Comparison of ENCODE assay signal across 8 mouse cellular contexts in genomic region chr10:60696975-60697374, GRCm38 (mm10). TPM values are rescaled to one million over a fixed set of nuclear protein-coding genes. Genes with fewer than 3 reads are reported as not detected.
DNase-seq lines count a peak whose midpoint lies in the region; ATAC-seq and TF ChIP-seq lines count a peak whose summit lies in the region.

No protein-coding gene starts in this region.

- intact Hi-C loops in heart, postnatal 25 days (cut with DNase I), result loop anchor here (2.0 kb wide), 1 partner anchor 288 kb away; no protein-coding TSS in a partner anchor

- ATAC-seq in erythroblast, adult 5-6 weeks (replicated peaks; ENCODE audit: low FRiP score, poor library complexity, severe bottlenecking), result peak; percentile 64
- ATAC-seq in midbrain, embryonic 12.5 days (ENCODE audit: low FRiP score, low read depth), result 0 out of 2 replicates have a peak, but pooled peaks have one; percentile 54

- DNase-seq in heart, adult 8-10 months (ENCODE audit: low spot score), result peak; percentile 55
- DNase-seq in heart, postnatal 25 days (ENCODE audit: low spot score), result no peak
- DNase-seq in heart, postnatal 4 days, result peak; percentile 78
- DNase-seq in layer of hippocampus, postnatal 36 days, result peak; percentile 66 to 73
- DNase-seq in spleen, postnatal 36 days (ENCODE audit: low spot score in 2 of 2), result peak; percentile 66 to 70

- no peak overlapping the region for H3K9ac ChIP-seq in midbrain, embryonic 12.5 days (replicated peaks)

- H3K9me3 ChIP-seq in midbrain, embryonic 12.5 days, result no peaks in the 10 kb centered on the region

- H3K27ac ChIP-seq in bone marrow macrophage, adult 2 months (ENCODE audit: insufficient read depth, low read depth, low read length), result no peak overlapping the region
- H3K27ac ChIP-seq in midbrain, embryonic 12.5 days (replicated peaks), result no peak overlapping the region

- WGBS in midbrain, embryonic 12.5 days, result 15% methylated on average over 5 of the region's 5 CpGs

- no peak overlapping the region for H3K4me2 ChIP-seq in midbrain, embryonic 12.5 days (replicated peaks)

- H3K36me3 ChIP-seq in midbrain, embryonic 12.5 days, result no peaks in the 10 kb centered on the region

- peak; percentile 86 for TF ChIP-seq CTCF in bone marrow macrophage, adult 2 months (IDR thresholded peaks at IDR 0.05; ENCODE audit: low read depth, low read length)

- H3K4me3 ChIP-seq in bone marrow macrophage, adult 2 months (ENCODE audit: insufficient read depth, low read length), result no peak overlapping the region
- H3K4me3 ChIP-seq in midbrain, embryonic 12.5 days, result no peak overlapping the region

- no peak for TF ChIP-seq POLR2A in bone marrow macrophage, adult 2 months (IDR thresholded peaks at IDR 0.05; ENCODE audit: borderline replicate concordance, low read depth, low read length)

- no peaks in the 10 kb centered on the region for H3K4me1 ChIP-seq in bone marrow macrophage, adult 2 months (ENCODE audit: control insufficient read depth, insufficient read depth, low read length)
- H3K4me1 ChIP-seq in midbrain, embryonic 12.5 days, result no peaks in the 10 kb centered on the region

- peaks cover 20% of the 10 kb centered on the region for H3K27me3 ChIP-seq in midbrain, embryonic 12.5 days

RNA-seq across cellular contexts. Expression of gene Cdh23, which starts 0.7 kb away (rescaled TPM):
- 1 to 10 TPM; 5.5 to 7.6 (median 5.6) TPM for total RNA-seq in heart, adult 8-10 months (2022)
- total RNA-seq in heart, postnatal 25 days (2021), result 1 to 10 TPM; 5.4 to 5.9 TPM
- polyA plus RNA-seq in bone marrow macrophage, adult 2 months (2012; ENCODE audit: insufficient read depth, insufficient read length, missing spikeins), result not detected in 2 replicates
- not detected in 2 replicates for total RNA-seq in erythroblast, adult 5-6 weeks (2015; ENCODE audit: low replicate concordance)
- 0.26 and 0.84 TPM in 2 replicates for total RNA-seq in erythroblast, adult 5-6 weeks (2017; ENCODE audit: low replicate concordance)
- total RNA-seq in heart, postnatal 4 days (2021), result 1 to 10 TPM; 4.0 to 4.4 TPM
- 1 to 10 TPM; 1.7 to 3.5 TPM for total RNA-seq in layer of hippocampus, postnatal 36 days (2021)
- 1.2 and 2.1 TPM in 2 replicates for polyA plus RNA-seq in midbrain, embryonic 12.5 days (2016; fragmentation: Nextera tagmentation; extraction: Ambion mirVana)

RNA-seq across cellular contexts. Expression of gene Slc29a3, which starts 55.6 kb away (rescaled TPM):
- 1 to 10 TPM; 3.5 to 4.9 (median 3.8) TPM for total RNA-seq in heart, adult 8-10 months (2022)
- 1 to 10 TPM; 4.8 to 6.3 TPM for total RNA-seq in heart, postnatal 25 days (2021)
- 42.7 and 50.8 TPM in 2 replicates for polyA plus RNA-seq in bone marrow macrophage, adult 2 months (2012; ENCODE audit: insufficient read depth, insufficient read length, missing spikeins)
- 7.3 TPM in 2 replicates for total RNA-seq in erythroblast, adult 5-6 weeks (2015; ENCODE audit: low replicate concordance)
- total RNA-seq in erythroblast, adult 5-6 weeks (2017; ENCODE audit: low replicate concordance), result 1.5 and 4.1 TPM in 2 replicates
- total RNA-seq in heart, postnatal 4 days (2021), result 1 to 10 TPM; 6.9 to 8.2 TPM
- total RNA-seq in layer of hippocampus, postnatal 36 days (2021), result 10 to 100 TPM; 14.2 to 17.7 TPM
- polyA plus RNA-seq in midbrain, embryonic 12.5 days (2016; fragmentation: Nextera tagmentation; extraction: Ambion mirVana), result 12.0 TPM in 2 replicates
